Mouse (Mus musculus) forebrain, embryonic 10.5 days (tissue): ENCODE measurements around the gene 4933406M09Rik. TPM values are rescaled to one million over a fixed set of nuclear protein-coding genes. Genes with fewer than 3 reads are reported as not detected.
A peak's percentile ranks its signal among the peaks of the same experiment; 100 is the strongest.

ENCODE experiments used
- DNase-seq: peaks from one replicate; pipeline ENCODE4 v3.0.0-alpha.2; 2017; ENCODE audit warnings: low spot score; ENCODE audit errors: extremely low spot score
- H3K27ac ChIP-seq: fragments of 300-500 bp; sonication (generic); 2 replicates; pipeline ENCODE4 v1.5.1; 2016; ENCODE audit warnings: mild to moderate bottlenecking
- H3K27me3 ChIP-seq: fragments of 300-500 bp; sonication (generic); 2 replicates; pipeline ENCODE4 v1.6.1; 2016; ENCODE audit warnings: mild to moderate bottlenecking; ENCODE audit not compliant: poor library complexity, severe bottlenecking
- H3K36me3 ChIP-seq: fragments of 300-500 bp; sonication (generic); replicated peaks from 2 replicates; pipeline ENCODE4 v1.6.1; 2016; ENCODE audit warnings: mild to moderate bottlenecking, moderate library complexity
- H3K4me1 ChIP-seq: fragments of 300-500 bp; sonication (generic); 2 replicates; pipeline ENCODE4 v1.6.1; 2016
- H3K4me3 ChIP-seq: fragments of 300-500 bp; sonication (generic); 2 replicates; pipeline ENCODE4 v1.5.1; 2016; ENCODE audit warnings: mild to moderate bottlenecking, moderate library complexity
- H3K9me3 ChIP-seq: fragments of 300-500 bp; sonication (generic); 2 replicates; pipeline ENCODE4 v1.6.1; 2016; ENCODE audit warnings: mild to moderate bottlenecking, moderate library complexity
- WGBS: fragments of 180-500 bp; shearing (Covaris S2); methylation state at CpG from one replicate; pipeline ENCODE4 v1.1.7; 2016; 5-methylcytosine and 5-hydroxymethylcytosine counted together
- polyA plus RNA-seq: library from polyadenylated mRNA; unstranded; fragments of >200 nt; fragmentation: Nextera tagmentation; extraction: Ambion mirVana; gene quantifications from 2 replicates; pipeline ENCODE4 v1.2.1, GENCODE M21; 2016

4933406M09Rik gene
- polyA plus RNA-seq, 1 experiment from 2014 or later = not detected

DNA sequence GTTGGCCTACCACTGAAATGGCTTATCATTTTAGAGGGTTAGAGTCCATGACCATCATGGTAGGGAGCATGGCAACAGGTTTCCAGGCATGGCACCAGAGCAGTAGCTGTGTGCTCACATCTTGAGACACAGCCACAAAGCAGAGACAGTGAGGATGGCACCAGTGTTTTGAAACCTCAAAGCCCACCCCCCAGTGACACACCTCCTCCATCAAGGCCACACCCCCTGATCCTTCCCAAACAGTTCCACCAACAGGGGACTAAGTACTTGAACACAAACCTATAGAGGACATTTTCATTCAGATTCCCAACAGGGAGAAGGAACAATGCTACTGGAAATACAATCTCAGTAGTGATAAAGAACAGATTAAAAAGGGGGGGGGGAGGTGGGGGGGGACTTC lies 564 bp upstream of the 4933406M09Rik start:
- no peaks in the 10 kb centered on the region; the same call in 1 of the 2 replicates for H3K9me3 ChIP-seq
- no peaks in the 10 kb centered on the region; the same call in 1 of the 2 replicates for H3K27me3 ChIP-seq

DNA sequence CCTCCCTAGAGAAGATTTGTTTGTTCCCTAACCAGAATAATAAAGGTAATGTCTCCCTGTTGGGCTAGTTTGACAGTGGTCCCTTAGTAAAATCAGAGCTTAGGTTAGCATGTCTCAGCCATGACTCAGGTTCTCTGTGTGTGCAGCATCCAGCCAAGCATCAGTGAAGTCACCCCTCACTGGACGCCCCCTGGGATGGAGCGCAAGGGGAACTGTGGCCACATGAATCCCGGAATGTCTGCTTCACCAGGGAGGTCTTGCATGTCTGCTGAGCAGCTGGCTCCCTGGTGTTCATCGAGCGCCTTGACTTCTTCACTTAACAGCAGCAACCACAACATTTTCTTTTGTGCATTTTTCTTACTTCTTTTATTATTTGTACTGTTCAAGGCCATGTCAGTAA lies 8.1 kb downstream of the 4933406M09Rik start:
- Histone ChIP-seq H3K4me3 (no peak overlapping the region), H3K27me3 (no peaks in the 10 kb centered on the region), H3K9me3 (no peaks in the 10 kb centered on the region), H3K27ac (no peak overlapping the region), H3K36me3 (no peaks in the 10 kb centered on the region), H3K4me1 (no peaks in the 10 kb centered on the region)
- 62% methylated on average over 5 of the region's 5 CpGs for WGBS
- no peak for DNase-seq

More for the DNA sequence above, 564 bp upstream of the 4933406M09Rik start:
- no peak for DNase-seq
- Histone ChIP-seq H3K4me1 (peaks cover 14% of the 10 kb centered on the region), H3K36me3 (no peaks in the 10 kb centered on the region), H3K27ac (no peak overlapping the region), H3K4me3 (no peak overlapping the region)

DNA sequence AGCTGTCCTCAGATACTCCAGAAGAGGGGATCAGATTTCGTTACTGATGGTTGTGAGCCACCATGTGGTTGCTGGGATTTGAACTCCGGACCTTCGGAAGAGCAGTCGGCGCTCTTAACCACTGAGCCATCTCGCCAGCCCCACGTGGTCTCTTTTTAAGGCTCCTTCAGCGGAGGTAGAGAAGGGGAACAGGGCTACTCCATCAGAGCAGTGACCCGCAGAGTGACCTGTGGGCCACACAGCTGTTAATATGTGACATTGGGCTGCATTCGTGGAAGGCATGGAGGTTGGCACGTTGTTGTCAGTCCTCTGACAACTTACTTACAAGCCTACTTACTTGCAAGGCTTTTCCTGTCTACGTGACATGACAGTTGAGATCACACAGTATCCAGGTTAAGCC lies 12.5 kb downstream of the 4933406M09Rik start:
- H3K27me3 ChIP-seq = no peaks in the 10 kb centered on the region
- H3K4me1 ChIP-seq = no peaks in the 10 kb centered on the region
- H3K4me3 ChIP-seq = no peak overlapping the region
- H3K27ac ChIP-seq = no peak overlapping the region
- H3K9me3 ChIP-seq = no peaks in the 10 kb centered on the region
- H3K36me3 ChIP-seq = no peaks in the 10 kb centered on the region
- WGBS = 89% methylated on average over 12 of the region's 12 CpGs
- DNase-seq = no peak

DNA sequence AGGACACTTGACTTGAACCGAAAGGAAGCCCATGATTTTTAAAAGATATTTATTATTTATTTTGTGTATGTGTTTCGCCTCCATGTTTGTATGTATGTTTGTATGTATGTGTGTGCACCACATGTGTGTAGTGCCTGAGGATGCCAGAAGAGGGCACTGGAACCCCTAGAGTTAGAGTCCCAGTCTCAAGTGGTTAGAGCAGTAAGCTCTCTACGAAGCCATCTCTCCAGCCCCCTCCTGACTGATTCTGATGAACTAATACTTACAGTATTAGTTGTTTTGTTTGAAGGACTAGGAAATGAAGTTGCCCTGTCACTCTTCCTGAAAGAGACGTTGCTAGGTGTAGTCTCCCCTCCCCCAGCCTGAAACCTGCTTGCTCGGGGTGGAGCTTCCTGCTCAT lies 14.0 kb downstream of the 4933406M09Rik start:
- WGBS = 62% methylated on average over 5 of the region's 5 CpGs
- Histone ChIP-seq H3K9me3 (no peaks in the 10 kb centered on the region), H3K4me1 (no peaks in the 10 kb centered on the region), H3K27me3 (no peaks in the 10 kb centered on the region), H3K4me3 (no peak overlapping the region), H3K27ac (no peak overlapping the region), H3K36me3 (no peaks in the 10 kb centered on the region)
- DNase-seq = no peak

DNA sequence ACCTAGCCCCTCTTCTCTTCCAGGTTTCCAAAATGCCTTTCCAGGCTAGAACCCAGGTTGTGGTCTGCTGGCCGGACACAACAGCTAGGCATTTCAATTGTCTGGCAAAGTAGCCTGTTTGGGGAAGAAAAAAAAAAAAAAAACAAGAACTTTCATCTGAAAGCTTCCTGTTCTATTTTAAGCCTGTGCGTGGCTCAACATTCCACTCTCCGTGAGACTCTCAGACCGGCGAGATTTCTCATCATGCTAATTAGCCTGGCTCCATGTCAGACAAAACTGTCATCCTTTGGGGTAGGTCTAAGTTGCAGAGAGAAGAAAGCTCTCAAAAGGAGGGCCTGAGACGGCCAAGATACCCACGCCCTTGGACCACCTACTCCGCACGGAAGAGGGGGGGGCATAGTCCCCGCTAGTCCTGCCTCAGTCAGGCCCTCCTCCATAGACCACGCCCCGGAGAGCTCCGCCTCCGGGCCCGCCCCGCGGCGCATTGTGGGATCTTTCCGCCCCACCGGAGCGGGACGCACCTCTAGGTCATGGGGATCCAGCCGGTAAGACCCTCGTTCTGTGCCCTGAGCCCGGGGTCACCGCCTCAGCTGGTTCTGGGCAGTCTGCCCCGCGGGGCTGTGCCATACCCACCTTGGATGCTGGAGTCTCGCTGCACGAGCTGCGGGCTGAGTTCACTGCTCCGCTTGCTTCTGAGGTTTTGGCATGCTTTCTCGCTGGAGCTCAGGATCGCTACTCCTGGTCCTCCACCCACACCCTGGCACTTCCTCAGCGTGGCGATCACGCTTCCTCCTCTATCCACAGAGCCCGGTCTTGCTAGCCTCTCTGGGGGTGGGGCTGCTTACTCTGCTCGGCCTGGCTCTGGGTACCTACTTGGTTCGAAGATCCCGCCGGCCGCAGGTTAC lies 20.0 kb downstream of the 4933406M09Rik start, which contains the start of gene Cyb5r1:
Gene Cyb5r1 (plus strand): TSS at position 51 of the 905 bp plus-strand sequence.
- Histone ChIP-seq H3K27me3 (no peaks in the 10 kb centered on the region), H3K4me1 (peaks cover 23% of the 10 kb centered on the region), H3K9me3 (no peaks in the 10 kb centered on the region), H3K4me3 (peak within 1 kb of the TSS; percentile 82), H3K36me3 (peaks cover 34% of the 10 kb centered on the region), H3K27ac (peak within 1 kb of the TSS; percentile 88)
- 3% methylated on average over 43 of the region's 43 CpGs for WGBS
- DNase-seq = peak; percentile 87

DNA sequence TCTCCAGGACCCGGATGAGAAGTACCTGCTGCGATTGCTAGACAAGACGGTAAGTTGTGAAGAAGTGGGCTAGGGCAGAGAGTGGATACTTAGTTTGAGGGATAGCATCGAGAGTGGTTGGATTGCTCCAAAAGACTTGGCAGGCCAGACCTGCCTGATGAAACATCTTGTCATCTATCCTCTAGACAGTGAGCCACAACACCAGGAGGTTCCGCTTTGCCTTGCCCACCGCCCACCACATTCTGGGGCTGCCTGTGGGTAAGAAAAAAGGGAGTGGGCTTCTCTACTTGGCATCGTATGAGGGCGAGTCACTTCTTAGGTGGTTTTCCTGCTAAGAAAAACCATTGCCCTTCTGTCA lies 20.7 kb downstream of the 4933406M09Rik start:
- Histone ChIP-seq H3K9me3 (no peaks in the 10 kb centered on the region), H3K36me3 (peaks cover 41% of the 10 kb centered on the region), H3K4me3 (peak overlapping the region; percentile 82), H3K27me3 (no peaks in the 10 kb centered on the region), H3K27ac (peak overlapping the region; percentile 88), H3K4me1 (peaks cover 23% of the 10 kb centered on the region)
- 43% methylated on average over 8 of the region's 8 CpGs for WGBS
- DNase-seq = no peak

DNA sequence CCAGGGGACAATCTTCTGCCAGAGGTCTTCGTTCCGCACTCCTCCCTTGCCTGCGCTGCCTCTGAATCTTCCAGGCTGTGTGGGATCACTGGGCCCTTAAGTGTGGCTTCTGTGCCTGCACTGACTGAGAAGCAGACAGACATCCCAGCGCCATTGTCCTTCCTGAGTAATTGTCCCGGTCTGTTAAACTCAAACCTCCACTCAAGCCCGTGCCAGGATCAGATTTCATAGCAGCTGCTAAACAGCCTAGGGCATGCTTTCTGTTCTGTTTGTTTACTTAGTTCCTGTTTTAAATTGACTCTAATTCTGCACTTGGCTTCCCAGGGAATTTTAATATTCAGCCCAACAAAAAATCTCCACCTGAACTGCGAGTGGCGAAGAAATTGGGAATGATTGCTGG lies 22.3 kb downstream of the 4933406M09Rik start:
- no peak overlapping the region for H3K4me3 ChIP-seq
- H3K9me3 ChIP-seq = no peaks in the 10 kb centered on the region
- peaks cover 48% of the 10 kb centered on the region for H3K36me3 ChIP-seq
- DNase-seq = no peak
- WGBS = 87% methylated on average over 8 of the region's 8 CpGs
- H3K4me1 ChIP-seq = peaks cover 23% of the 10 kb centered on the region
- no peak overlapping the region for H3K27ac ChIP-seq
- no peaks in the 10 kb centered on the region for H3K27me3 ChIP-seq

DNA sequence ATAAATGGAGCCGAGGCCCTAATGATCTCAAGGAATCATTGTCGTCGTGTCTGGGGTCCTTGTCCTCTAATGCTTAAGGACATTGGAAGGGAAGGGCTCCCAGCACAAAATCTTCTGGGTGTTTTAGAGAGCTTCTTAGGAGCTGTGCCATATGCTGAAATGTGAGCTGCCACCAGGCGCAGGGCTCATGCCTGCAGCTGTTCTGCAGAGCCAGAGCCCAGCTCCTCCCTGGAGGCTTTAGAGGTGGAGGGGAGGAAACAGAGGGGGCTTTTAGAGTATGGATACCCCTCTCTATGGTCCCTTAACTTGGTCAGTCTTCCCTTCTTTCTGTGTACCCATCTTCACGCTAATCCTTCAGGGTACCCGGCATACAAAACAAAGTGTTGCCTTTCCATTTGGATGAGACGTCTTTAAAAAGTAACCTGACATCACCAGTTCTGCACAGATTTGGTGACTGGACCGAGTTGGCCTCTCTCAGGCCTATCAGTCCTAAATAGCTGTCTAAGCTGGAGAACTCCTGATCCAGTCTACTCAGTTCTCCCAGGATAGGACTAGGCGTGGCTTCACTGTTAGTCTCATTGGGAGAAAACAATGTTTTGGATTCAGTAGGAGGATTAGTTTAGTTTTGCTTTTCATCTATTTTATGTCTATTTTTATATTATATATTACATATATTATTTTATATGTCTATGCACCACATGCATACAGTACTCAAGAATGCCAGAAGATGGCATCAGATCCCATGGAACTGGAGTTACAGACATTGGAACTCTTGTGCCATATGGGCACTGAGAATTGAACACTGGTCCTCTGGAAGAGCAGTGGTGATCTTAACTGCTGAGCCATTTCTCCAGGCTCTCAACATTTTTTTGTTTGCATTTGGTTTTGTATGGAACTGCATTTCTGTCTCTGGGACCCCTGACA lies 26.2 kb downstream of the 4933406M09Rik start:
- Histone ChIP-seq H3K4me3 (no peak overlapping the region), H3K27me3 (no peaks in the 10 kb centered on the region), H3K4me1 (peaks cover 30% of the 10 kb centered on the region), H3K27ac (no peak overlapping the region), H3K36me3 (peaks cover 48% of the 10 kb centered on the region), H3K9me3 (no peaks in the 10 kb centered on the region)
- no peak for DNase-seq
- WGBS = 93% methylated on average over 9 of the region's 9 CpGs

DNA sequence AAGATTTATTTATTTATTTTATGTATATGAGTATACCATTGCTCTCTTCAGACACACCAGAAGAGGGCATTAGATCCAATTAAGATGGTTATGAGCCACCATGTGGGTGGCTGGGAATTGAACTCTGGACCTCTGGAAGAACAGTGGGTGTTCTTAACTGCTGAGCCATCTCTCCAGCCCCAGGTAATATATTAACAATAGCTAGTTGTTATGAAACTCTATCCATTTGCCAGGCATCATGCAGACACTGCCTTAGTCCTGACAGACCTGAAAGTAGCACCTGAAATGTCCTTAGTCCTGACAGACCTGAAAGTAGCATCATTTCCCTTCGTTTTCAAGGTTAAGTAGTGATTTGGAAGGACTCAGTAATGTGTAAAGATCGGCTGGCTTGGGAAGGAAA lies 28.3 kb downstream of the 4933406M09Rik start:
- peaks cover 36% of the 10 kb centered on the region for H3K4me1 ChIP-seq
- peaks cover 33% of the 10 kb centered on the region for H3K36me3 ChIP-seq
- WGBS = 55% methylated on average over 2 of the region's 2 CpGs
- H3K4me3 ChIP-seq = no peak overlapping the region
- no peak for DNase-seq
- H3K27me3 ChIP-seq = no peaks in the 10 kb centered on the region
- H3K27ac ChIP-seq = peak overlapping the region; percentile 98; the same call in 1 of the 2 replicates
- H3K9me3 ChIP-seq = no peaks in the 10 kb centered on the region

DNA sequence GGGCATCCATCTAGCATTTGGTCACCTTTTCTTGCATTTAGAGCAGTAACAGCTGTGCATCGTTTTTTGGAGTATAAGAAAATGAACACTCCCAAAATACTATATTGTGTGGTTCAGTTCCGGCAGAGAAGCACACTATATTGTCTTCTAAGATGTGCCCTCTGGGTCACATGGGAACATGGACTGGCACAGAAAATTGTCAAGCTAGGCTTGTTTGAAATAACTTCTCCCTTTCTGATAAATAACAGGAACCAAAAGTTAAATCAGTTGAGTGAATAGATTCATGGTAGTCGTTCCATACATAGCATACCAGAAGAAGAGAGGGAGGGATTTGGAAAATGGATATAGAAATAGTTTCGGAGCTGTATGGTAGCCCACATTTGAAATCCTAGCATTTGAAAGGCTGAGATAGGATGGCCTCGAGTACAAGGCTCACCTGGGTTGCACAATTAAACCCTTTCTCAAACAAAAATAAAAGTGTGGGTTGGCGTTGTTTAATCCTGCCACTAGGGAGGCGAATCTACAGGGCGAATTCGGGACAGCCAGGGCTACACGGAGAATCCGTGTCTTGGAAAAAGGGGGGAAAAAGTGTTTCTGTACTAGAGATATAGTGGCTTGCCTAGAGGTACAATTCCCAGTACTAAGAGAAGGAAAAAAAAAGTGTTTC lies 28.9 kb downstream of the 4933406M09Rik start:
- Histone ChIP-seq H3K4me3 (peak overlapping the region; percentile 98), H3K27me3 (no peaks in the 10 kb centered on the region), H3K9me3 (no peaks in the 10 kb centered on the region), H3K27ac (peak overlapping the region; percentile 98), H3K36me3 (peaks cover 27% of the 10 kb centered on the region), H3K4me1 (peaks cover 39% of the 10 kb centered on the region)
- 14% methylated on average over 11 of the region's 11 CpGs for WGBS
- DNase-seq = no peak

DNA sequence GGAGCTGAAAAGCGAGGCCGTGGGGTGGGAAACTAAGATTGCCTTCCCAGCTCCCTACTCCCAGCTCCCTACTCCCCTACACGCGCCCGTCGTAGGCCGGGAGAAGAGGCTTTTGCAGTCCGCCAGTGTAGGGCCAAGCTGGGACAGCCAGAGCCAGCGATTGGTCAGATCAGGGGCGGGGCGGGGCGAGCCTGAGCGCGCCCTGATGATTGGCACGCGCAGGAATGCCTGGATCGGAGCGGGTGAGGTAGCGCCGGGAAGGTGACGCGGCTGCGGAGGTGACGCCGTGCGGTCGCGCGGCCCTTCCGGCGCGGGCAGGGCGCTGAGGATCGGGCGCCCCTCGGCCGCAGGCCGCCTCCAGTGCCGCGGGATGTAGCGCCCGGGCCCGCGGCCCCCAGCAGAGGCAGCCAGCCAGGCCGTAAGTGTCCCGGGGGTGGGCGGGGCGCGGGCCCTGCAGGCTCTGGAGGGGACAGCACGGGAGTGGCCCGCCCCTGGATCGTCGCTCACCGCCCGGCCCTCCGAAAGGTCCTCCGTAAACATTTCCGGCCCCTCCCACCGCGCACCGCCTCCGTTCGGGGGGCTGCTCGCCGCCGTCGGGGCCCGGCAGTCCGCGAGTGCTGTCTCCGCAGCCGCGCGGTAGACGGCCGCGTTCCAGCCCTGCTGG lies 29.6 kb downstream of the 4933406M09Rik start, which contains the start of gene Adipor1:
Gene Adipor1 (plus strand): TSS at position 211 of the 664 bp plus-strand sequence.
- H3K4me1 ChIP-seq = peaks cover 46% of the 10 kb centered on the region

More for the DNA sequence above, 29.6 kb downstream of the 4933406M09Rik start, which contains the start of gene Adipor1:
- WGBS = under 1% methylated on average over 77 of the region's 77 CpGs
- peak; percentile 98 for DNase-seq
- Histone ChIP-seq H3K27me3 (no peaks in the 10 kb centered on the region), H3K9me3 (no peaks in the 10 kb centered on the region), H3K27ac (peak within 1 kb of the TSS; percentile 98), H3K4me3 (peak within 1 kb of the TSS; percentile 98), H3K36me3 (peaks cover 21% of the 10 kb centered on the region)
